Mouse (Mus musculus): ENCODE measurements around the gene Ttc5. TPM values are rescaled to one million over a fixed set of nuclear protein-coding genes. Genes with fewer than 3 reads are reported as not detected.
A peak's percentile ranks its signal among the peaks of the same experiment; 100 is the strongest.

Gene Ttc5
- polyA plus RNA-seq, 1 experiment from 2014 or later: 106 TPM

DNA sequence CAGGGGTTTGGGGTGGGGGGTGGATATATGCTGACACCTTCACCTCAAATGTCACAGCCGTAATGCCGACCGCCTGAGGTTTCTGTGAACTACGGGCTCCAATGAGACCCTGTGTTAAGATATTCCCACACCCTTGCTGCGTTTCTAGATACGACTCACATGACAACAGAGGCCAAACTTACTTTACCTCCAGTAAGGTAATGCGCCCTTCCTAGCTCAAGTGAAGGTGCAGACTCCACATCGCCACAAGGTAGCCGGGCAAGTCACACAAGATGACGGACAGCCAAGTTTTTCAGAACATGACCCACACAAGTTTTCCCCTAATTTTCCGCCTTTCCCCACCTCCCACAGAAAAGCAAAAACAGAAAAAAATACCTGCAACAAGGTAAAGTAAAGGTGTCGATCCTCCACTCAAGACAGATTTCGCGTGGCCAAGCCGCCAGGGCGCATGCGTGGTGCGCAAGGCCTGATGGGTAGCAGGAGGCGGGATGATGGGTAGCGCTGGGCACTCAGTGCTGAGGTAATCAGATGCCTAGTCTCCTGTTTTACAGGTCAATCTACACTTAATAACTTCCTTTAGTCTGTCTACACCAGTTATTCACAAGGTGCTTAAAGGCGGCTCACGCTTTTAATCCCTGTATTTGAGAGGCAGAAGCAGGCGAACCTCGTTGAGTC is 10.1 kb upstream of the Ttc5 start:
- no peak overlapping the region for H3K27ac ChIP-seq (ENCODE audit: low read depth, low read length)
- DNase-seq (ENCODE audit: low spot score) (no peak), ATAC-seq (ENCODE audit: low FRiP score) (no peak)
- H3K4me2 ChIP-seq (replicated peaks; ENCODE audit: low read depth, low read length): no peak overlapping the region
- H3K9ac ChIP-seq (ENCODE audit: low read depth, low read length): no peak overlapping the region
- H3K4me1 ChIP-seq (replicated peaks; ENCODE audit: control insufficient read depth, insufficient read depth, low read length): no peaks in the 10 kb centered on the region
- H3K27me3 ChIP-seq (ENCODE audit: control insufficient read depth, insufficient read depth, low read length): no peaks in the 10 kb centered on the region
- 92% methylated on average over 24 of the region's 24 CpGs for WGBS
- H3K9me3 ChIP-seq (ENCODE audit: control insufficient read depth, low read length): no peaks in the 10 kb centered on the region
- no peaks in the 10 kb centered on the region for H3K36me3 ChIP-seq (ENCODE audit: control insufficient read depth, insufficient read depth, low read length)
- no peak overlapping the region for H3K4me3 ChIP-seq (ENCODE audit: low read depth, low read length)

DNA sequence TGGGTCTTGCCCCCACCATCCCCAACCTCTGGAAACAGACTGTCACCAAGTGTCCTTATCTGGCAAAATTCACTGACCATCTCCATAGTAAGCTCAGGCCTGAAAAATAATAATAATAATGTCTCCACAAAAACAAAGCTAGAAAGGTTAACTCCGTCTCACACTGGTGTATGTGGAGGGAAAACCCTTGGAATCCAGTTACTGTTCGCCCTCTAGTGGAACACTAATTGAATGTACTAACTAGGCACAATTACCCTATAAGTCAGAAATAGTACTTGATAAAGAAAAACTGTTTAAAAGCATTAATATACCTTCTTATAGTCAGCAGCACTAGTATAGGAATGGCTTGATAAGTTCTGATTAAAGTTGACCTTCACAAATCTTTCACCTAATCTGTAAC is 2.8 kb upstream of the Ttc5 start:
- no peak for ATAC-seq (ENCODE audit: low FRiP score)
- Histone ChIP-seq H3K4me3 (ENCODE audit: low read depth, low read length) (no peak overlapping the region), H3K36me3 (ENCODE audit: control insufficient read depth, insufficient read depth, low read length) (no peaks in the 10 kb centered on the region), H3K27me3 (ENCODE audit: control insufficient read depth, insufficient read depth, low read length) (no peaks in the 10 kb centered on the region), H3K4me2 (replicated peaks; ENCODE audit: low read depth, low read length) (no peak overlapping the region), H3K4me1 (replicated peaks; ENCODE audit: control insufficient read depth, insufficient read depth, low read length) (no peaks in the 10 kb centered on the region), H3K9me3 (ENCODE audit: control insufficient read depth, low read length) (no peaks in the 10 kb centered on the region), H3K9ac (ENCODE audit: low read depth, low read length) (no peak overlapping the region), H3K27ac (ENCODE audit: low read depth, low read length) (no peak overlapping the region)
- no peak for DNase-seq (ENCODE audit: low spot score)
- 15% methylated on average over 2 of the region's 2 CpGs for WGBS

DNA sequence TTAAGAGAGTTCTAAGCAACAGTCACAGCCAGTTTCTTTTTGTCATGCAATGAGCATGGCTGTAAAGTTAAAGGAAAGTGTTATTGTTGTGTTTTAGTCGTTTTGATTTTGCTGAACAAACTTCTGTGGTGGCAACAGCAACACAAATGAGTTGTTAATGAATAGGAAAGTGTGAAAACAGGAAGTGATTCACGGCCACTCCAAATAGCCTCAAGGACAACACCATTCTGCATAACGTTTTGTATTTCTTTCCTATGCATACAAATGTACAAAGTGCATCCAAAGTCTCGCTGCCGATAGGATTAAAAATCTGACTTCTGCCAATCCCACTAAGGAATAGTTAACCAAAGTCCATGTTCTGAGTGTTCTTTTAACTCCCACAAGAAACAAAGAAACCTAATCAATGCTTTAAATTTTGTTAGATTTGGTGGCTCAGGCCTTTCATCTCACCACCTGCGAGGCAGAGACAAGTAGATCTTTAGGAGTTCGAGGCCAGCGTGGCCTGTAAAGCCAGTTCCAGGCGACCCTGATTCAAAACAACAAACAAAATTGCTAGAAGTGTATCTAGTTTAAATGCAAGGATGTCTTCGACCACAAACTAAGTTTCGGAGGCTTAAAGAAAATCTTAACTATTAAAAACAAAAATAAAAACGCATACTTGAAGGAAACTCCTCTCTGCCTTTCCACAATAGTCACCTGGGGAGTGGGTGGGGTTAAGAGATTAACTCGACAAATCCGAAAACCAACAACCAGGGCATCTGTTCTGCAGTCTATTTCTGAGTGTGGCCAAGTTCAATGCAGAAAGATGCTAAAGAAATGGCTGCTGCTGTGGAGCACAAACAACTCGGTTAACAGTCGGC is 698 bp downstream of the Ttc5 start:
- Histone ChIP-seq H3K4me2 (replicated peaks; ENCODE audit: low read depth, low read length) (peak overlapping the region; percentile 37), H3K9ac (ENCODE audit: low read depth, low read length) (peak overlapping the region; percentile 82), H3K9me3 (ENCODE audit: control insufficient read depth, low read length) (no peaks in the 10 kb centered on the region), H3K27ac (ENCODE audit: low read depth, low read length) (no peak overlapping the region), H3K4me1 (replicated peaks; ENCODE audit: control insufficient read depth, insufficient read depth, low read length) (no peaks in the 10 kb centered on the region), H3K4me3 (ENCODE audit: low read depth, low read length) (peak overlapping the region; percentile 77), H3K27me3 (ENCODE audit: control insufficient read depth, insufficient read depth, low read length) (no peaks in the 10 kb centered on the region), H3K36me3 (ENCODE audit: control insufficient read depth, insufficient read depth, low read length) (peaks cover 3% of the 10 kb centered on the region; the same call in 1 of the 2 replicates)
- DNase-seq (ENCODE audit: low spot score): no peak
- WGBS: 29% methylated on average over 16 of the region's 16 CpGs
- no peak for ATAC-seq (ENCODE audit: low FRiP score)

DNA sequence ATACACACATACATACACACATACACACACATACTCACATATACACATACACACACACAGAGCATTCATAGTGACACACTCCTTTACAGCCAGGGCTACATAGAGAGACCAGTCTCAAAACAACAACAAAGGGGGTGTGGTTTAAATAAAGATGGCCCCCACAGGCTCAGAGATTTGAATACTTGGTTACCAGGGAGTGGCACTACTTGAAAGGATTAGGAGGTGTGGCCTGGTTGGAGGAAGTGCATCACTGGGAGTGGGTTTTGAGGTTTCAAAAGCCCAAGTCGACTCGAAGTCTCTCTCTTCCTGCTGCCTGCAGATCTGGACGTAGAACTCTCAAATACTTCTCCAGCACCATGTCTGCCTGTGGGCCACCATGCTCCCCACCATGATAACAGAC is 3.2 kb downstream of the Ttc5 start:
- no peak overlapping the region for H3K9ac ChIP-seq (ENCODE audit: low read depth, low read length)
- H3K27me3 ChIP-seq (ENCODE audit: control insufficient read depth, insufficient read depth, low read length): no peaks in the 10 kb centered on the region
- no peak for DNase-seq (ENCODE audit: low spot score)
- no peaks in the 10 kb centered on the region for H3K9me3 ChIP-seq (ENCODE audit: control insufficient read depth, low read length)
- 96% methylated on average over 3 of the region's 3 CpGs for WGBS
- no peak overlapping the region for H3K4me3 ChIP-seq (ENCODE audit: low read depth, low read length)
- no peak for ATAC-seq (ENCODE audit: low FRiP score)
- peaks cover 3% of the 10 kb centered on the region; the same call in 1 of the 2 replicates for H3K36me3 ChIP-seq (ENCODE audit: control insufficient read depth, insufficient read depth, low read length)
- H3K4me1 ChIP-seq (replicated peaks; ENCODE audit: control insufficient read depth, insufficient read depth, low read length): no peaks in the 10 kb centered on the region
- H3K27ac ChIP-seq (ENCODE audit: low read depth, low read length): no peak overlapping the region
- H3K4me2 ChIP-seq (replicated peaks; ENCODE audit: low read depth, low read length): no peak overlapping the region

DNA sequence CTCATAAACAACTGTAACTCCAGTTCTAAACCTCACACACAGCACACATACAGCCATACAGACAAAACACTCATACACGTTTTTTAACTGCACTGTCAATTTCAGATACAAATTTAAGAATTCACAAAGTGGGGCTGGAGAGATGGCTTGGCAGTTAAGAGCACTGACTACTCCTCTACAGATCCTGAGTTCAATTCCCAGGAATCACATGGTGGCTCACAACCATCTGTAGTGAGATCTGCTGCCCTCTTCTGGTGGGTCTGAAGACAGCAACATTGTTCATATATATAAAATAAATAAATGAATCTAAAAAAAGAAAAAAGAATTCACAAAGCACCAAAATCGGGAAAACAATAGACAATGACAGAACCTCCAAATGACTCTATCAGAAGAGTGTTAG is 14.0 kb downstream of the Ttc5 start:
- Histone ChIP-seq H3K36me3 (ENCODE audit: control insufficient read depth, insufficient read depth, low read length) (peaks cover 6% of the 10 kb centered on the region; the same call in 1 of the 2 replicates), H3K4me2 (replicated peaks; ENCODE audit: low read depth, low read length) (no peak overlapping the region), H3K4me3 (ENCODE audit: low read depth, low read length) (no peak overlapping the region), H3K27ac (ENCODE audit: low read depth, low read length) (no peak overlapping the region), H3K9ac (ENCODE audit: low read depth, low read length) (no peak overlapping the region), H3K9me3 (ENCODE audit: control insufficient read depth, low read length) (no peaks in the 10 kb centered on the region), H3K4me1 (replicated peaks; ENCODE audit: control insufficient read depth, insufficient read depth, low read length) (no peaks in the 10 kb centered on the region), H3K27me3 (ENCODE audit: control insufficient read depth, insufficient read depth, low read length) (no peaks in the 10 kb centered on the region)
- WGBS: 79% methylated on average over 2 of the region's 2 CpGs
- no peak for ATAC-seq (ENCODE audit: low FRiP score)
- DNase-seq (ENCODE audit: low spot score): peak; percentile 9

DNA sequence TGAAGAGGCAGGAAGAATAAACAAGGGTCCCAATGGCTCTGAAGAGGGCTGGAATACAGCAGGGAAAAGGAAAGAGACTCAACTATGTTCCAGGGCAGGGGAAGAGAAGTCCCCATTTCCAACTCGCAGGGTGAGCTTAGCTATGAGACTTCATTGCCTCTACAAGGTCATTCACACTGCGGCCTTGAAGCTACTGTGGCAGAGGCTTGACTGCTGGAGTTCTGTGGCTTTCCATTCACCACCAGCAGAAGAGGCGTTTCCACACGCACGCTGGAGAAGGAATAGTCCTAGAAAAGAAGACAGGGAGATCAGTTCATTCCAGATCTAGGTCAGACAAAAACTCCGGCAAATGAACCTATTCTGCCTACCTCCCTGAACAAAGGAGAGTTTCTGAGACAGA is 19.6 kb downstream of the Ttc5 start:
- no peaks in the 10 kb centered on the region for H3K4me1 ChIP-seq (replicated peaks; ENCODE audit: control insufficient read depth, insufficient read depth, low read length)
- no peaks in the 10 kb centered on the region for H3K36me3 ChIP-seq (ENCODE audit: control insufficient read depth, insufficient read depth, low read length)
- H3K4me2 ChIP-seq (replicated peaks; ENCODE audit: low read depth, low read length): no peak overlapping the region
- ATAC-seq (ENCODE audit: low FRiP score) (no peak), DNase-seq (ENCODE audit: low spot score) (no peak)
- no peaks in the 10 kb centered on the region for H3K27me3 ChIP-seq (ENCODE audit: control insufficient read depth, insufficient read depth, low read length)
- H3K4me3 ChIP-seq (ENCODE audit: low read depth, low read length): no peak overlapping the region
- H3K27ac ChIP-seq (ENCODE audit: low read depth, low read length): no peak overlapping the region
- no peaks in the 10 kb centered on the region for H3K9me3 ChIP-seq (ENCODE audit: control insufficient read depth, low read length)
- WGBS: 96% methylated on average over 6 of the region's 6 CpGs
- H3K9ac ChIP-seq (ENCODE audit: low read depth, low read length): no peak overlapping the region

DNA sequence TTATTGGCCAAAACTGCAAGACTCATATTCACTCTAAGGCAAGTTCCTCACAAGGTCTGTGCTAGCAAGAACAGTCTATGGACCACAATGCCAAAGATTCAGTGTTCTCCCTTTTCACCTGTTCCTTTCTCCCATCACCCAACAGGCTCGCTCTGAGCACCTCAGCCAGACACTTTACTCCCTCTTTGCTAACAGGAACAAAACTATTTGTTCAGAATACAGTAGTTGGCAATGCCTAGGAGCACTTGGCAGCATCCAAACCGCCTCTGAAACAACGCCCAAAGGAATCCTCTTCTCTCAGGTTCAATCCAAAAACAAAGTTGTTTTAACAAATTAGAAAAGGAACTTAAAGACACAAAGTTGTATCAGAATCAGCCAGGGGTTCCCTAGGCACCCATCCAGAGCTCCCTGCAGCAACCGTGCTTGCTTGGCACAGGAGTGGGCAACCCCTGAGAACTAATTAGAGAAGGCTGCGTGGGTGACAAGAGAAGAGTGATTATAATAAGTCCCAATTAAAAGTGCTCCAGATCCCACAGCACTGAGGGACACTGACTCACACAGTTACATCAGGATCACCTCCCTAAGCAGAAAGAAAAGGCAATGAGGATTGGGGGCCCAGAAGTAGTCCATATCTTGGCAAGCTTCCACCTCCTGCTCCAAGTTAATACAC is 26.8 kb downstream of the Ttc5 start:
- Histone ChIP-seq H3K4me3 (ENCODE audit: low read depth, low read length) (no peak overlapping the region), H3K4me1 (replicated peaks; ENCODE audit: control insufficient read depth, insufficient read depth, low read length) (no peaks in the 10 kb centered on the region), H3K9me3 (ENCODE audit: control insufficient read depth, low read length) (no peaks in the 10 kb centered on the region), H3K27me3 (ENCODE audit: control insufficient read depth, insufficient read depth, low read length) (no peaks in the 10 kb centered on the region), H3K9ac (ENCODE audit: low read depth, low read length) (no peak overlapping the region), H3K27ac (ENCODE audit: low read depth, low read length) (no peak overlapping the region), H3K4me2 (replicated peaks; ENCODE audit: low read depth, low read length) (no peak overlapping the region), H3K36me3 (ENCODE audit: control insufficient read depth, insufficient read depth, low read length) (no peaks in the 10 kb centered on the region)
- ATAC-seq (ENCODE audit: low FRiP score) (no peak), DNase-seq (ENCODE audit: low spot score) (no peak)
- 87% methylated on average over 5 of the region's 5 CpGs for WGBS

DNA sequence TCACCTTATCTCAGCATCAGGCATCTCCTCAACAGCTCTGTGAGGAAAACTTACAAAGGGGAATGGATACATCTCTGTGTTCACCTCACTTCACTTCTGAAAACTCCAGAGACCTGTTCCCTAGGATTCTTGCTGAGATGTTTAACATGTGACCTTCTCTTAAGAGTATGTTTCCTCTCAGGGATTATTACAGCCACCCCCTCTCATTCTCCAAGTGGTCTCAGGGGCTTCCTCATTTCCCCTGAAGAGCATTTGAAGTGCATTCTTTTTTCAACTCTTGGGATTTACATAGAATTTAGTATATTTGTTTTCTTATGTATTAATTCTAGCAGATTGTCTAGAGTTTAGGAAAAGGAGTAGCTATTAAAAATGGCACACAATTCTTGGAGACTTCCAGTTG is 40.3 kb downstream of the Ttc5 start, which contains the start of gene Olfr749:
Gene Olfr749, minus strand, starts transcription at position 101 of the 400 bp plus-strand sequence.
- Histone ChIP-seq H3K9ac (ENCODE audit: low read depth, low read length) (no peak within 1 kb of the TSS), H3K4me1 (replicated peaks; ENCODE audit: control insufficient read depth, insufficient read depth, low read length) (no peaks in the 10 kb centered on the region), H3K27me3 (ENCODE audit: control insufficient read depth, insufficient read depth, low read length) (no peaks in the 10 kb centered on the region), H3K27ac (ENCODE audit: low read depth, low read length) (no peak within 1 kb of the TSS), H3K4me3 (ENCODE audit: low read depth, low read length) (no peak within 1 kb of the TSS), H3K9me3 (ENCODE audit: control insufficient read depth, low read length) (no peaks in the 10 kb centered on the region), H3K4me2 (replicated peaks; ENCODE audit: low read depth, low read length) (no peak within 1 kb of the TSS), H3K36me3 (ENCODE audit: control insufficient read depth, insufficient read depth, low read length) (no peaks in the 10 kb centered on the region)
- ATAC-seq (ENCODE audit: low FRiP score): no peak
- DNase-seq (ENCODE audit: low spot score): no peak

All from hindbrain, embryonic 11.5 days (tissue).